Mouse (Mus musculus): ENCODE measurements around the gene Nepro. TPM values are rescaled to one million over a fixed set of nuclear protein-coding genes. Genes with fewer than 3 reads are reported as not detected.

The Nepro gene
- total RNA-seq, 2 experiments from 2014 or later = 5.7 to 5.9 TPM

- intact Hi-C loops (cut with DNase I) = no loop called here
Measured at GRCm38 (mm10) chr16:44697473-44698205, 26.5 kb upstream of the Nepro start.

GRCm38 (mm10) chr16:44701155-44701554 is 22.9 kb upstream of the Nepro start:
- intact Hi-C loops (cut with DNase I) = no loop called here

More at GRCm38 (mm10) chr16:44697473-44698205, 26.5 kb upstream of the Nepro start:
- DNase-seq (ENCODE audit: low spot score in 2 of 2) = no peak

GRCm38 (mm10) chr16:44702272-44702671 is 21.8 kb upstream of the Nepro start:
- no peak for DNase-seq (ENCODE audit: low spot score in 2 of 2)
- intact Hi-C loops (cut with DNase I) = no loop called here

More at GRCm38 (mm10) chr16:44701155-44701554, 22.9 kb upstream of the Nepro start:
- no peak for DNase-seq (ENCODE audit: low spot score in 2 of 2)

- intact Hi-C loops (cut with DNase I) = no loop called here
- no peak for DNase-seq (ENCODE audit: low spot score in 2 of 2)
Measured at GRCm38 (mm10) chr16:44703458-44703857, 20.6 kb upstream of the Nepro start.

- intact Hi-C loops (cut with DNase I) = loop anchor here (10.0 kb wide), 2 partner anchors 232 to 292 kb away; no protein-coding TSS in a partner anchor
- peak in 1 of 2 experiments; percentile 65 for DNase-seq (ENCODE audit: low spot score in 2 of 2)
Measured at GRCm38 (mm10) chr16:44716305-44717140, 7.6 kb upstream of the Nepro start.

GRCm38 (mm10) chr16:44717141-44717634 is 6.9 kb upstream of the Nepro start:
- DNase-seq (ENCODE audit: low spot score in 2 of 2) = no peak
- intact Hi-C loops (cut with DNase I) = loop anchor here (10.0 kb wide), 2 partner anchors 232 to 292 kb away; no protein-coding TSS in a partner anchor

GRCm38 (mm10) chr16:44717838-44718237 is 6.3 kb upstream of the Nepro start:
- DNase-seq (ENCODE audit: low spot score in 2 of 2) = no peak
- intact Hi-C loops (cut with DNase I) = loop anchor here (10.0 kb wide), 2 partner anchors 233 to 293 kb away; no protein-coding TSS in a partner anchor

- DNase-seq (ENCODE audit: low spot score in 2 of 2) = no peak
- intact Hi-C loops (cut with DNase I) = loop anchor here (10.0 kb wide), 2 partner anchors 235 to 295 kb away; no protein-coding TSS in a partner anchor
Measured at GRCm38 (mm10) chr16:44719349-44719748, 4.8 kb upstream of the Nepro start.

- no peak for DNase-seq (ENCODE audit: low spot score in 2 of 2)
Measured at GRCm38 (mm10) chr16:44720518-44720917, 3.6 kb upstream of the Nepro start.

GRCm38 (mm10) chr16:44722666-44723065 is 1.4 kb upstream of the Nepro start:
- intact Hi-C loops (cut with DNase I) = loop anchor here (10.0 kb wide), 1 partner anchor 372 kb away; the partner anchor contains the start of gene Ccdc80
- no peak for DNase-seq (ENCODE audit: low spot score in 2 of 2)

More at GRCm38 (mm10) chr16:44720518-44720917, 3.6 kb upstream of the Nepro start:
- intact Hi-C loops (cut with DNase I) = loop anchor here (10.0 kb wide), 1 partner anchor 374 kb away; the partner anchor contains the start of gene Ccdc80

- intact Hi-C loops (cut with DNase I) = loop anchor here (10.0 kb wide), 1 partner anchor 370 kb away; the partner anchor contains the start of gene Ccdc80
- peak in 1 of 2 experiments; percentile 70 for DNase-seq (ENCODE audit: low spot score in 2 of 2)
Measured at GRCm38 (mm10) chr16:44724847-44725246, 746 bp downstream of the Nepro start.

- intact Hi-C loops (cut with DNase I) = loop anchor here (10.0 kb wide), 1 partner anchor 369 kb away; the partner anchor contains the start of gene Ccdc80
- DNase-seq (ENCODE audit: low spot score in 2 of 2) = peak; percentile 87 to 95
Measured at GRCm38 (mm10) chr16:44725286-44726223, 1.5 kb downstream of the Nepro start.

- intact Hi-C loops (cut with DNase I) = loop anchor here (10.0 kb wide), 1 partner anchor 367 kb away; the partner anchor contains the start of gene Ccdc80
- no peak for DNase-seq (ENCODE audit: low spot score in 2 of 2)
Measured at GRCm38 (mm10) chr16:44727525-44727924, 3.4 kb downstream of the Nepro start.

GRCm38 (mm10) chr16:44734059-44734458 is 10.0 kb downstream of the Nepro start:
- intact Hi-C loops (cut with DNase I) = no loop called here
- DNase-seq (ENCODE audit: low spot score in 2 of 2) = no peak

GRCm38 (mm10) chr16:44735676-44736075 is 11.6 kb downstream of the Nepro start:
- DNase-seq (ENCODE audit: low spot score in 2 of 2) = no peak
- intact Hi-C loops (cut with DNase I) = no loop called here

- no peak for DNase-seq (ENCODE audit: low spot score in 2 of 2)
- intact Hi-C loops (cut with DNase I) = no loop called here
Measured at GRCm38 (mm10) chr16:44736118-44736517, 12.0 kb downstream of the Nepro start.

GRCm38 (mm10) chr16:44742753-44743152 is 18.7 kb downstream of the Nepro start:
- intact Hi-C loops (cut with DNase I) = no loop called here
- no peak for DNase-seq (ENCODE audit: low spot score in 2 of 2)

- intact Hi-C loops (cut with DNase I) = loop anchor here (5.0 kb wide), 2 partner anchors 347 to 412 kb away; partner anchors contain the start of genes Atg3, Ccdc80 and Slc35a5
- no peak for DNase-seq (ENCODE audit: low spot score in 2 of 2)
Measured at GRCm38 (mm10) chr16:44745471-44745865, 21.4 kb downstream of the Nepro start.

All from left cerebral cortex, postnatal 25 days (tissue).